Mouse (Mus musculus) stomach, embryonic 15.5 days (tissue): ENCODE data around the gene Atf2. TPM values are rescaled to one million over a fixed set of nuclear protein-coding genes. Genes with fewer than 3 reads are reported as not detected.

Source experiments
- ATAC-seq: fragments of 200-750 bp; cut with Nextera tagmentation; 2 replicates; pipeline ENCODE4 v1.8.0; 2017; ENCODE audit warnings: low read depth, moderate number of reproducible peaks, moderate TSS enrichment; ENCODE audit not compliant: insufficient read depth, low FRiP score
- H3K27ac ChIP-seq: fragments of 300-500 bp; sonication (generic); 2 replicates; pipeline ENCODE4 v1.5.1; 2015; ENCODE audit warnings: mild to moderate bottlenecking, inconsistent platforms
- H3K27me3 ChIP-seq: fragments of 300-500 bp; sonication (generic); replicated peaks from 2 replicates; pipeline ENCODE4 v1.6.1; 2015; ENCODE audit warnings: inconsistent platforms
- H3K36me3 ChIP-seq: fragments of 300-500 bp; sonication (generic); 2 replicates; pipeline ENCODE4 v1.6.1; 2015; ENCODE audit warnings: inconsistent platforms
- H3K4me1 ChIP-seq: fragments of 300-500 bp; sonication (generic); 2 replicates; pipeline ENCODE4 v1.6.1; 2015; ENCODE audit warnings: inconsistent platforms
- H3K4me2 ChIP-seq: fragments of 300-500 bp; sonication (generic); 2 replicates; pipeline ENCODE4 v1.6.1; 2015; ENCODE audit warnings: mild to moderate bottlenecking, inconsistent platforms
- H3K4me3 ChIP-seq: fragments of 300-500 bp; sonication (generic); replicated peaks from 2 replicates; pipeline ENCODE4 v1.5.1; 2015; ENCODE audit warnings: inconsistent platforms
- H3K9ac ChIP-seq: fragments of 300-500 bp; sonication (generic); 2 replicates; pipeline ENCODE4 v1.6.1; 2015; ENCODE audit warnings: inconsistent platforms
- H3K9me3 ChIP-seq: fragments of 300-500 bp; sonication (generic); 2 replicates; pipeline ENCODE4 v1.6.1; 2016; ENCODE audit warnings: inconsistent platforms
- WGBS: fragments of 180-500 bp; shearing (Covaris S2); methylation state at CpG from one replicate; pipeline ENCODE4 v1.1.7; 2015; 5-methylcytosine and 5-hydroxymethylcytosine counted together
- polyA plus RNA-seq: library from polyadenylated mRNA; unstranded; fragments of >200 nt; fragmentation: Nextera tagmentation; extraction: Ambion mirVana; gene quantifications from 2 replicates; pipeline ENCODE4 v1.2.1, GENCODE M21; 2015

Atf2 gene
- polyA plus RNA-seq, 1 experiment from 2014 or later = 56.0 TPM

GRCm38 (mm10) chr2:73768669-73769068 is 123.8 kb downstream of the Atf2 start:
- H3K4me3 ChIP-seq = no peak overlapping the region
- H3K27me3 ChIP-seq = no peaks in the 10 kb centered on the region
- no peak for ATAC-seq

More at GRCm38 (mm10) chr2:73768669-73769068, 123.8 kb downstream of the Atf2 start:
- Histone ChIP-seq H3K9ac (no peak overlapping the region), H3K9me3 (no peaks in the 10 kb centered on the region), H3K27ac (no peak overlapping the region), H3K4me2 (no peak overlapping the region), H3K4me1 (no peaks in the 10 kb centered on the region), H3K36me3 (no peaks in the 10 kb centered on the region)
- 71% methylated on average over 4 of the region's 4 CpGs for WGBS

Other genes starting within 250 kb of the Atf2 start
- 15.8 and 19.6 TPM in 2 replicates for gene Chn1, start 117.3 kb downstream of the Atf2 start, polyA plus RNA-seq
- gene Atp5g3, start 18.7 kb upstream of the Atf2 start, polyA plus RNA-seq = 1,258 and 1,262 TPM in 2 replicates